ENCODE assay signal across 11 mouse cellular contexts in genomic region chr15:98987661-98988181, GRCm38 (mm10). TPM values are rescaled to one million over a fixed set of nuclear protein-coding genes. Genes with fewer than 3 reads are reported as not detected.
DNase-seq lines count a peak whose midpoint lies in the region; ATAC-seq and TF ChIP-seq lines count a peak whose summit lies in the region.
"Had no signal": no experiment of that assay in that cellular context is flagged by ENCODE, and none has a peak within 500 bp of the region (broad histone marks: within the 10 kb centered on the region; RNA-seq: fewer than 3 reads in every experiment).

No protein-coding gene starts in this region.

- H3K4me1 ChIP-seq in kidney, adult 2 months (ENCODE audit: control insufficient read depth, insufficient read depth, low read length) = no peaks in the 10 kb centered on the region
- peaks cover 9% of the 10 kb centered on the region; the same call in 1 of the 2 replicates for H3K4me1 ChIP-seq in cortical plate, adult 2 months (ENCODE audit: control insufficient read depth, insufficient read depth, low read length)
- peaks cover 26% of the 10 kb centered on the region for H3K4me1 ChIP-seq in heart, postnatal 0 days (ENCODE audit: control insufficient read depth, insufficient read depth)
- H3K4me1 ChIP-seq in midbrain, embryonic 16.5 days (ENCODE audit: control insufficient read depth, insufficient read depth, low read length) = peaks cover 62% of the 10 kb centered on the region

- H3K36me3 ChIP-seq in kidney, adult 2 months (ENCODE audit: control insufficient read depth, insufficient read depth, low read length) = no peaks in the 10 kb centered on the region
- no peaks in the 10 kb centered on the region for H3K36me3 ChIP-seq in heart, postnatal 0 days (replicated peaks; ENCODE audit: control insufficient read depth, insufficient read depth, low read length)
- H3K36me3 ChIP-seq in midbrain, embryonic 16.5 days (ENCODE audit: control insufficient read depth, insufficient read depth, low read length) = no peaks in the 10 kb centered on the region
- H3K36me3 ChIP-seq: G1E; liver, embryonic 13.5 days had no signal

- peak; percentile 45 for DNase-seq in kidney, adult 2 months
- DNase-seq in kidney, adult 9 months = no peak
- no peak for DNase-seq in heart, postnatal 0 days (ENCODE audit: low spot score)
- no peak for DNase-seq in ovary, postnatal 10 days (ENCODE audit: low spot score)
- DNase-seq in layer of hippocampus, adult 8-10 months (ENCODE audit: low spot score in 2 of 2) = no peak
- no peak for DNase-seq in kidney, adult 18-20 months
- DNase-seq: gastrocnemius, postnatal 36 days; liver, embryonic 13.5 days had no signal

- no peak for ATAC-seq in heart, postnatal 0 days (ENCODE audit: insufficient read depth, low read depth)
- no peak for ATAC-seq in midbrain, embryonic 16.5 days

- no peak for TF ChIP-seq CTCF in kidney, adult 2 months (conservative IDR thresholded peaks at IDR 0.05; ENCODE audit: insufficient read depth, insufficient read length, low read depth, low read length)
- TF ChIP-seq CTCF in cortical plate, adult 2 months (IDR thresholded peaks at IDR 0.05; ENCODE audit: extremely low read depth, insufficient read depth, low read length) = no peak
- TF ChIP-seq CTCF in heart, postnatal 0 days (IDR thresholded peaks at IDR 0.05; ENCODE audit: low read depth) = no peak

- H3K9ac ChIP-seq in heart, postnatal 0 days (replicated peaks; ENCODE audit: low read depth, low read length) = peak overlapping the region; percentile 1; the same call in 1 of the 2 replicates
- H3K9ac ChIP-seq in midbrain, embryonic 16.5 days (ENCODE audit: low read depth, low read length) = peak overlapping the region; percentile 78
- H3K9ac ChIP-seq: liver, embryonic 13.5 days had no signal

- no peak overlapping the region for H3K4me3 ChIP-seq in kidney, adult 2 months (ENCODE audit: insufficient read depth, low read depth, low read length)
- no peak overlapping the region for H3K4me3 ChIP-seq in cortical plate, adult 2 months (ENCODE audit: insufficient read depth, low read length)
- no peak overlapping the region for H3K4me3 ChIP-seq in heart, postnatal 0 days (ENCODE audit: low read depth, low read length)
- peak overlapping the region; percentile 42 for H3K4me3 ChIP-seq in midbrain, embryonic 16.5 days (ENCODE audit: low read depth, low read length)
- H3K4me3 ChIP-seq: liver, embryonic 13.5 days had no signal

- no peaks in the 10 kb centered on the region for H3K9me3 ChIP-seq in heart, postnatal 0 days (replicated peaks; ENCODE audit: control insufficient read depth, low read length)
- no peaks in the 10 kb centered on the region for H3K9me3 ChIP-seq in midbrain, embryonic 16.5 days (replicated peaks; ENCODE audit: control insufficient read depth, low read length, poor library complexity, severe bottlenecking)
- H3K9me3 ChIP-seq: G1E; liver, embryonic 13.5 days had no signal

- TF ChIP-seq EP300 in heart, postnatal 0 days (IDR thresholded peaks at IDR 0.05; ENCODE audit: low read depth) = no peak

- WGBS in kidney, adult 2 months = 51% methylated on average over 8 of the region's 8 CpGs
- WGBS in heart, postnatal 0 days = 56% methylated on average over 8 of the region's 8 CpGs
- 9% methylated on average over 8 of the region's 8 CpGs for WGBS in midbrain, embryonic 16.5 days

- no peak overlapping the region for H3K4me2 ChIP-seq in heart, postnatal 0 days (ENCODE audit: low read depth, low read length)
- peak overlapping the region; percentile 74 for H3K4me2 ChIP-seq in midbrain, embryonic 16.5 days (ENCODE audit: low read length)
- H3K4me2 ChIP-seq: liver, embryonic 13.5 days had no signal

- no peaks in the 10 kb centered on the region for H3K27me3 ChIP-seq in kidney, adult 2 months (replicated peaks; ENCODE audit: control insufficient read depth, insufficient read depth, low read length)
- H3K27me3 ChIP-seq in heart, postnatal 0 days (ENCODE audit: control insufficient read depth, insufficient read depth, low read length) = no peaks in the 10 kb centered on the region
- H3K27me3 ChIP-seq in midbrain, embryonic 16.5 days (ENCODE audit: control insufficient read depth, insufficient read depth, low read depth, low read length) = no peaks in the 10 kb centered on the region
- H3K27me3 ChIP-seq: liver, embryonic 13.5 days had no signal

- H3K27ac ChIP-seq in kidney, adult 2 months (ENCODE audit: insufficient read depth, low read depth, low read length) = peak overlapping the region; percentile 54
- H3K27ac ChIP-seq in cortical plate, adult 2 months (ENCODE audit: insufficient read depth, low read length) = peak overlapping the region; percentile 61
- peak overlapping the region; percentile 97 for H3K27ac ChIP-seq in heart, postnatal 0 days (ENCODE audit: low read depth)
- H3K27ac ChIP-seq in midbrain, embryonic 16.5 days (ENCODE audit: low read length) = peak overlapping the region; percentile 100
- H3K27ac ChIP-seq: liver, embryonic 13.5 days had no signal

- TF ChIP-seq POLR2A in kidney, adult 2 months (IDR thresholded peaks at IDR 0.05; ENCODE audit: low read depth, low read length) = no peak
- TF ChIP-seq POLR2A in cortical plate, adult 2 months (IDR thresholded peaks at IDR 0.05; ENCODE audit: extremely low read depth, insufficient read depth, low read length) = no peak

RNA-seq across cellular contexts. Expression of gene Tuba1a, which starts 34.2 kb away (rescaled TPM):
- 121 and 131 TPM in 2 replicates for polyA plus RNA-seq in kidney, adult 2 months (2012; rRNA removed)
- 1,321 and 1,512 TPM in 2 replicates for polyA plus RNA-seq in cortical plate, adult 2 months (2012; rRNA removed)
- total RNA-seq in heart, postnatal 0 days (2014; rRNA removed; ENCODE audit: low replicate concordance) = 1,016 and 1,136 TPM in 2 replicates
- polyA plus RNA-seq in heart, postnatal 0 days (2015; fragmentation: Nextera tagmentation; extraction: Ambion mirVana) = 404 and 408 TPM in 2 replicates
- polyA plus RNA-seq in midbrain, embryonic 16.5 days (2015; fragmentation: Nextera tagmentation; extraction: Ambion mirVana) = 17,735 and 17,910 TPM in 2 replicates
- total RNA-seq in layer of hippocampus, adult 8-10 months (2022) = 100 to 1,000 TPM; 800 to 882 (median 860) TPM

RNA-seq across cellular contexts. Expression of gene Gm49450, which starts 34.4 kb away (rescaled TPM):
- polyA plus RNA-seq in kidney, adult 2 months (2012; rRNA removed) = 12.0 TPM in 1 of 2 replicates, not detected in the other
- 0.35 and 0.55 TPM in 2 replicates for polyA plus RNA-seq in cortical plate, adult 2 months (2012; rRNA removed)
- 78.3 and 158 TPM in 2 replicates for total RNA-seq in heart, postnatal 0 days (2014; rRNA removed; ENCODE audit: low replicate concordance)
- polyA plus RNA-seq in heart, postnatal 0 days (2015; fragmentation: Nextera tagmentation; extraction: Ambion mirVana) = not detected in 2 replicates
- not detected in 2 replicates for polyA plus RNA-seq in midbrain, embryonic 16.5 days (2015; fragmentation: Nextera tagmentation; extraction: Ambion mirVana)
- total RNA-seq in layer of hippocampus, adult 8-10 months (2022) = not detected
- total RNA-seq: G1E; gastrocnemius, postnatal 36 days had no signal
- polyA plus RNA-seq: G1E; liver, embryonic 13.5 days had no signal

RNA-seq across cellular contexts. Expression of gene Tuba1c, which starts 42.0 kb away (rescaled TPM):
- 128 and 146 TPM in 2 replicates for polyA plus RNA-seq in kidney, adult 2 months (2012; rRNA removed)
- 5.5 and 7.1 TPM in 2 replicates for polyA plus RNA-seq in cortical plate, adult 2 months (2012; rRNA removed)
- total RNA-seq in heart, postnatal 0 days (2014; rRNA removed; ENCODE audit: low replicate concordance) = 309 and 399 TPM in 2 replicates
- polyA plus RNA-seq in heart, postnatal 0 days (2015; fragmentation: Nextera tagmentation; extraction: Ambion mirVana) = 73.8 and 97.1 TPM in 2 replicates
- 11.6 and 12.5 TPM in 2 replicates for polyA plus RNA-seq in midbrain, embryonic 16.5 days (2015; fragmentation: Nextera tagmentation; extraction: Ambion mirVana)
- total RNA-seq in layer of hippocampus, adult 8-10 months (2022) = 10 to 100 TPM; 47.7 to 64.5 (median 52.7) TPM

RNA-seq across cellular contexts. Expression of gene Tuba1b, which starts 53.4 kb away (rescaled TPM):
- 488 and 540 TPM in 2 replicates for polyA plus RNA-seq in kidney, adult 2 months (2012; rRNA removed)
- 1,160 and 1,231 TPM in 2 replicates for polyA plus RNA-seq in cortical plate, adult 2 months (2012; rRNA removed)
- total RNA-seq in heart, postnatal 0 days (2014; rRNA removed; ENCODE audit: low replicate concordance) = 2,330 and 2,912 TPM in 2 replicates
- polyA plus RNA-seq in heart, postnatal 0 days (2015; fragmentation: Nextera tagmentation; extraction: Ambion mirVana) = 608 and 611 TPM in 2 replicates
- 1,165 and 1,361 TPM in 2 replicates for polyA plus RNA-seq in midbrain, embryonic 16.5 days (2015; fragmentation: Nextera tagmentation; extraction: Ambion mirVana)
- 100 to 1,000 TPM; 488 to 526 (median 515) TPM for total RNA-seq in layer of hippocampus, adult 8-10 months (2022)

Comparison
In these comparisons a context has a peak if more than half of its experiments do, and no peak if none do; other contexts are left out.
1. RNA of gene Tuba1a, which starts 34.2 kb away (polyA plus RNA-seq): 17,735 to 17,910 TPM in midbrain, embryonic 16.5 days; 1,321 to 1,512 TPM in cortical plate, adult 2 months, 404 to 408 TPM in heart, postnatal 0 days and 121 to 131 TPM in kidney, adult 2 months; every median in the first group is over 10 times any median in the second.
2. Peak in every context shown above with its lines, with median percentiles within 50 percentile points of each other: H3K27ac ChIP-seq.